Mouse (Mus musculus) heart, adult 2 months (tissue): ENCODE results near the gene Zfp74. TPM values are rescaled to one million over a fixed set of nuclear protein-coding genes. Genes with fewer than 3 reads are reported as not detected.

ENCODE experiments used
- DNase-seq, 2 experiments: peaks; one replicate each; pipeline ENCODE4 v3.0.0; 2021
- H3K27ac ChIP-seq: fragments of 200-600 bp; 2 replicates; pipeline ENCODE4 v1.8.1; 2022
- H3K27me3 ChIP-seq: fragments of 200-500 bp; 2 replicates; pipeline ENCODE4 v1.6.1; 2012; ENCODE audit warnings: mild to moderate bottlenecking, low read length, inconsistent platforms, mixed read lengths; ENCODE audit not compliant: control insufficient read depth, insufficient read depth
- H3K36me3 ChIP-seq: fragments of 200-500 bp; 2 replicates; pipeline ENCODE4 v1.6.1; 2012; ENCODE audit warnings: low read length, inconsistent platforms; ENCODE audit not compliant: control insufficient read depth, insufficient read depth
- H3K4me1 ChIP-seq: fragments of 200-500 bp; 2 replicates; pipeline ENCODE4 v1.6.1; 2011; ENCODE audit warnings: low read length; ENCODE audit not compliant: control insufficient read depth, insufficient read depth
- H3K4me3 ChIP-seq: fragments of 200-600 bp; 2 replicates; pipeline ENCODE4 v1.8.1; 2022
- H3K79me2 ChIP-seq: fragments of 200-500 bp; replicated peaks from 2 replicates; pipeline ENCODE4 v1.6.1; 2012; ENCODE audit warnings: mild to moderate bottlenecking, inconsistent platforms, low read length, moderate library complexity, mixed read lengths; ENCODE audit not compliant: control insufficient read depth, insufficient read depth
- H3K9ac ChIP-seq: fragments of 200-500 bp; 2 replicates; pipeline ENCODE4 v1.6.1; 2012; ENCODE audit warnings: low read depth, mild to moderate bottlenecking, control low read depth, inconsistent platforms, low read length, mixed read lengths
- CTCF ChIP-seq: fragments of 200-600 bp; IDR thresholded peaks from 2 replicates; pipeline ENCODE4 v1.8.1; 2022; ENCODE audit warnings: antibody characterized with exemption, mild to moderate bottlenecking, moderate library complexity
- EP300 ChIP-seq: fragments of 200-500 bp; IDR thresholded peaks from 2 replicates; pipeline ENCODE4 v1.6.1; 2011; ENCODE audit warnings: low read depth, low read length, control low read depth; ENCODE audit not compliant: insufficient read depth
- POLR2A ChIP-seq: fragments of 200-500 bp; IDR thresholded peaks from 2 replicates; pipeline ENCODE4 v1.6.1; 2011; ENCODE audit warnings: mild to moderate bottlenecking, low read depth, low read length, control low read depth; ENCODE audit not compliant: insufficient read depth
- WGBS: fragments of 180-500 bp; shearing (Covaris S2); methylation state at CpG from one replicate; pipeline ENCODE4 v1.1.7; 2018; 5-methylcytosine and 5-hydroxymethylcytosine counted together
- intact Hi-C: fragments of 180-260 bp; cut with DNase I; formaldehyde crosslinking; loops from one replicate; pipeline ENCODE4 v1.15.1; 2025
- polyA plus RNA-seq: library from polyadenylated mRNA; depleted of rRNA; stranded (reverse); fragments of >200 nt; gene quantifications from 2 replicates; pipeline ENCODE4 v1.2.3, GENCODE M21; 2012
- total RNA-seq, 2 experiments: library from RNA; stranded (reverse); gene quantifications; 2 replicates each; pipeline ENCODE4 v1.2.3; 2021

Gene Zfp74
- total and polyA plus RNA-seq, 3 experiments = 2.5 to 6.8 (median 6.2) TPM

DNA sequence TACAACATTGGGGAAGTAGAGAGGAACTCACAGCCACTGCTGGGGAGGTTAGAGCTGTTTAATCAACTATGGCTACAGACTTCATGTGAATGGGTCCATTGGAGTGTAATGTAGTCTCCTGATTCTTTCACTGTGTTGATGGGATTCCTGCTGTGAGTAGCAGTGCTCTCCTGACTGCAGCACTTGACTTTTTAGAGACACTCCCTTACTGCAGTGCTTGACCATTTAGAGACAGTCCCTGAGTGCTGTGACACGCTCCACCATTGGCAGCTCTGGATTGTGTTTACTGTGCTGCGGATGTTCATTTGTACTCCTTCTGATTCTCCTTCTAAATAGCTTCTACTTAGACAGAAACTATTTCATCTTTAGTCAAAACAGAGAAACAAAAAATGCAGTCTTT, 11.1 kb downstream of the Zfp74 start:
- intact Hi-C loops = no loop called here
- no peak overlapping the region for H3K27ac ChIP-seq
- no peaks in the 10 kb centered on the region for H3K36me3 ChIP-seq
- no peak overlapping the region for H3K4me3 ChIP-seq
- H3K4me1 ChIP-seq = no peaks in the 10 kb centered on the region
- no peak for DNase-seq
- no peaks in the 10 kb centered on the region for H3K79me2 ChIP-seq
- 52% methylated on average over 2 of the region's 2 CpGs for WGBS
- no peaks in the 10 kb centered on the region for H3K27me3 ChIP-seq
- no peak for TF ChIP-seq CTCF
- TF ChIP-seq POLR2A = no peak
- TF ChIP-seq EP300 = no peak
- no peak overlapping the region for H3K9ac ChIP-seq

DNA sequence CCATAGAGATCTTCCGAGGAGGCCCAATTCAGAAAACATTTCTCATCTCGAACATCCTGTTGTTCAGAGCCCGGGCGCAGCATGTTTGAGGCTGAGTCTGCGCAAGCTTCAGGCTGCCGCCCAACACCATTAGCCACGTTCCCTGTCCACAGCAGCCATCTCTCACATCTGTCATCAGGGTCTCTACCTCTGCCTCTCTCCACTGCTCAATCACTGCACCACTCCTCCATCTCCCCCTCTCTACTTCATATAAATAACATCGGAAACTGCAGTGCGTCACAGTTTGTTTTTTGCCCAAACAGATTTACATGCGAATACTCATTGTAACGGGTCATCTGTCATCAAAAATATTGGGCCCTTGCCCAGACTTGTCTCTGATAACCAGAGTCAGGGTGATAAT, 12.9 kb downstream of the Zfp74 start:
- TF ChIP-seq POLR2A = no peak
- TF ChIP-seq CTCF = no peak
- no peak for TF ChIP-seq EP300
- Histone ChIP-seq H3K27ac (no peak overlapping the region), H3K4me3 (no peak overlapping the region), H3K9ac (no peak overlapping the region), H3K27me3 (no peaks in the 10 kb centered on the region), H3K79me2 (no peaks in the 10 kb centered on the region), H3K4me1 (no peaks in the 10 kb centered on the region), H3K36me3 (no peaks in the 10 kb centered on the region)
- no peak for DNase-seq
- intact Hi-C loops = no loop called here
- 54% methylated on average over 11 of the region's 11 CpGs for WGBS

DNA sequence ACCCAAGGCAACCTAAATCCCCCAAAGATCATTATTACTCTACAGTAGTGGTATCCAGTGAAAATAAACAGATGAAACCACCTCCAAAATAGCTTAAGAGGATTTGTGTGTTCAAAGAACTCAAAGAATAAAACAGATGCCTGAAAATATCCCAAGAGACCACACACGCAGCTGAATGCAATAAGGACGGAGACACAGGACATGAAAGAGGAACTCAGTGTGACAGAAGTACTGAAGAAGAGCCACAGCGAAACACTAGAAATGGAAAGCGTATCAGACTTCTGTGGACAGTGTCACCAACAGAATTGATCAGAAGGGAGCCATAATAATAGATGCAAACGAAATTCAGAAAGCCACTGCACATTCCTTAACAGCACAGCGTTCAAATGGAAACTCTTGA, 15.0 kb downstream of the Zfp74 start:
- H3K36me3 ChIP-seq = no peaks in the 10 kb centered on the region; the same call in 1 of the 2 replicates
- H3K27me3 ChIP-seq = no peaks in the 10 kb centered on the region
- no peak overlapping the region for H3K27ac ChIP-seq
- no peak for DNase-seq
- H3K4me1 ChIP-seq = no peaks in the 10 kb centered on the region
- WGBS = 87% methylated on average over 6 of the region's 6 CpGs
- no peak overlapping the region for H3K4me3 ChIP-seq
- H3K9ac ChIP-seq = no peak overlapping the region
- no peak for TF ChIP-seq POLR2A
- no peak for TF ChIP-seq CTCF
- TF ChIP-seq EP300 = no peak
- intact Hi-C loops = no loop called here
- H3K79me2 ChIP-seq = no peaks in the 10 kb centered on the region

- TF ChIP-seq CTCF (no peak), POLR2A (no peak), EP300 (no peak)
- peaks cover 1% of the 10 kb centered on the region; the same call in 1 of the 2 replicates for H3K4me1 ChIP-seq
- H3K36me3 ChIP-seq = peaks cover 2% of the 10 kb centered on the region
- no peak overlapping the region for H3K9ac ChIP-seq
- H3K27ac ChIP-seq = no peak overlapping the region
- 76% methylated on average over 2 of the region's 2 CpGs for WGBS
- no peak for DNase-seq
- H3K79me2 ChIP-seq = no peaks in the 10 kb centered on the region
- H3K4me3 ChIP-seq = no peak overlapping the region
- intact Hi-C loops = no loop called here
- H3K27me3 ChIP-seq = no peaks in the 10 kb centered on the region
These were observed 31.1 kb downstream of the Zfp74 start for GRCm38 (mm10) chr7:29922780-29923179.

- WGBS = 58% methylated on average over 6 of the region's 6 CpGs
- Histone ChIP-seq H3K4me3 (no peak overlapping the region), H3K36me3 (peaks cover 2% of the 10 kb centered on the region), H3K27ac (no peak overlapping the region), H3K27me3 (no peaks in the 10 kb centered on the region), H3K9ac (no peak overlapping the region), H3K4me1 (peaks cover 3% of the 10 kb centered on the region), H3K79me2 (no peaks in the 10 kb centered on the region)
- DNase-seq = no peak
- intact Hi-C loops = no loop called here
- TF ChIP-seq POLR2A (no peak), EP300 (no peak), CTCF (no peak)
These were observed 32.3 kb downstream of the Zfp74 start for GRCm38 (mm10) chr7:29921439-29922093.

GRCm38 (mm10) chr7:29918062-29918453, 35.8 kb downstream of the Zfp74 start:
- WGBS = 78% methylated on average over 4 of the region's 4 CpGs
- peak overlapping the region; percentile 5; the same call in 1 of the 2 replicates for H3K9ac ChIP-seq
- peaks cover 10% of the 10 kb centered on the region for H3K36me3 ChIP-seq
- TF ChIP-seq CTCF (no peak), POLR2A (0 out of 2 replicates have a peak, but pooled peaks have one; percentile 34)
- intact Hi-C loops = no loop called here
- DNase-seq = no peak
- H3K4me3 ChIP-seq = no peak overlapping the region
- H3K27me3 ChIP-seq = no peaks in the 10 kb centered on the region
- peak overlapping the region; percentile 24 for H3K27ac ChIP-seq
- H3K4me1 ChIP-seq = peaks cover 3% of the 10 kb centered on the region
- no peaks in the 10 kb centered on the region; the same call in 1 of the 2 replicates for H3K79me2 ChIP-seq
